Mouse (Mus musculus) embryonic facial prominence, embryonic 10.5 days (tissue): ENCODE data around the gene Slco1b2. TPM values are rescaled to one million over a fixed set of nuclear protein-coding genes. Genes with fewer than 3 reads are reported as not detected.
"Not testable (repeated sequence)": the region's sequence is repeated elsewhere in the genome, so short reads cannot be mapped to it uniquely, and the experiment has no call there.

Source experiments
- DNase-seq: peaks from one replicate; pipeline ENCODE4 v3.0.0-alpha.2; 2017; ENCODE audit warnings: low spot score
- H3K27ac ChIP-seq: fragments of 300-500 bp; sonication (generic); replicated peaks from 2 replicates; pipeline ENCODE4 v1.5.1; 2016; ENCODE audit warnings: mild to moderate bottlenecking
- H3K27me3 ChIP-seq: fragments of 300-500 bp; sonication (generic); replicated peaks from 2 replicates; pipeline ENCODE4 v1.6.1; 2016; ENCODE audit warnings: low read depth, mild to moderate bottlenecking; ENCODE audit not compliant: poor library complexity, severe bottlenecking
- H3K36me3 ChIP-seq: fragments of 300-500 bp; sonication (generic); replicated peaks from 2 replicates; pipeline ENCODE4 v1.6.1; 2016; ENCODE audit warnings: mild to moderate bottlenecking, moderate library complexity
- H3K4me1 ChIP-seq: fragments of 300-500 bp; sonication (generic); 2 replicates; pipeline ENCODE4 v1.6.1; 2016
- H3K4me3 ChIP-seq: fragments of 300-500 bp; sonication (generic); 2 replicates; pipeline ENCODE4 v1.5.1; 2016; ENCODE audit warnings: mild to moderate bottlenecking, moderate library complexity
- H3K9me3 ChIP-seq: fragments of 300-500 bp; sonication (generic); 2 replicates; pipeline ENCODE4 v1.6.1; 2016; ENCODE audit warnings: mild to moderate bottlenecking
- WGBS: fragments of 180-500 bp; shearing (Covaris S2); methylation state at CpG from one replicate; pipeline ENCODE4 v1.1.7; 2016; 5-methylcytosine and 5-hydroxymethylcytosine counted together
- polyA plus RNA-seq: library from polyadenylated mRNA; unstranded; fragments of >200 nt; fragmentation: Nextera tagmentation; extraction: Ambion mirVana; gene quantifications from 2 replicates; pipeline ENCODE4 v1.2.1, GENCODE M21; 2016

The Slco1b2 gene
- polyA plus RNA-seq: not detected in 2 replicates

DNA sequence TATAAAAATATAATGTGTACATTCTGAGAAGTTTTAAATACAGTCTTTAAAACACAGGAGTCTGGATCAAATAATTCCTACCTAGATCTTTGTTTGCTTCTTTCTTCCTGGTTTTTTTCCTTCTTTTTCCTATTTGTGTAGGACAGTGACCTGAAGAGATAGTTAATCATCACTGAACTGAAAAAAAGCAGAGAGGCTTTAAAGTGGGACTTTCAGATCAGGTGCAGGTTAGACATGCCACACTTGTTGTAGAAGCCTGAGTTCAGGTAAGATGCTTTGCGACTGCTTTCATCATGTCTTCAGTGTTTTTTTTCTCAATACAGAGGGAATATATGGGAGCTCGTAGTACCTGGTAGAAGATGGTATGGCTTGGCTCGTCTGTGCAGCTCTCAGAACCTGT is at the start of gene Slco1b2:
Gene Slco1b2 (plus strand): TSS at position 228 of the 400 bp plus-strand sequence.
- H3K27me3 ChIP-seq: no peaks in the 10 kb centered on the region
- H3K4me1 ChIP-seq: no peaks in the 10 kb centered on the region
- DNase-seq: no peak
- no peak within 1 kb of the TSS for H3K4me3 ChIP-seq
- H3K36me3 ChIP-seq: no peaks in the 10 kb centered on the region
- no peaks in the 10 kb centered on the region for H3K9me3 ChIP-seq
- H3K27ac ChIP-seq: no peak within 1 kb of the TSS
- WGBS: 84% methylated on average over 3 of the region's 3 CpGs

- no peak for DNase-seq
- WGBS: 47% methylated on average over 1 of the region's 1 CpGs
- Histone ChIP-seq H3K4me1 (no peaks in the 10 kb centered on the region), H3K4me3 (no peak overlapping the region), H3K27ac (no peak overlapping the region), H3K36me3 (no peaks in the 10 kb centered on the region), H3K27me3 (no peaks in the 10 kb centered on the region), H3K9me3 (no peaks in the 10 kb centered on the region)
Observed at GRCm38 (mm10) chr6:141584791-141585403, 44.4 kb upstream of the Slco1b2 start.

DNA sequence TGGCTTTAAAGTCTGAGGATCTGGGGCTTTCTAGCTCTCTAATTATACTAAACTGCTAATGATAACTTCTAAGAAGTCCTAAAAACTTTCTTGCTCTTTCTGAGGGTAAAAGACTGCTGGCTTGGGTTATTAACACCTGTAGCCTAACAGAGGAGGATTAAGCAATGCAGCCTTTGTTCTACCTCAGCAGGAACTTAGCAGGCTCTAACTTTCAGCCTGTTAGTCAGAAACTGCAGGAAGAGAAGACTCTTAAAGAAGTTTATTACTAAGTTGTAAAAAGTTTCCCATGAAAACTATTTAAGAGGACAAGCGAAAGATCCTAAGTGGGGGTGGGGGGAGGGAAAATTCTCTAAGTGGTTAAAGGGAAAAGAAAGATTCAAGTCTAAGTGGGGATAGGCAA is 39.3 kb upstream of the Slco1b2 start:
- no peak overlapping the region for H3K27ac ChIP-seq

DNA sequence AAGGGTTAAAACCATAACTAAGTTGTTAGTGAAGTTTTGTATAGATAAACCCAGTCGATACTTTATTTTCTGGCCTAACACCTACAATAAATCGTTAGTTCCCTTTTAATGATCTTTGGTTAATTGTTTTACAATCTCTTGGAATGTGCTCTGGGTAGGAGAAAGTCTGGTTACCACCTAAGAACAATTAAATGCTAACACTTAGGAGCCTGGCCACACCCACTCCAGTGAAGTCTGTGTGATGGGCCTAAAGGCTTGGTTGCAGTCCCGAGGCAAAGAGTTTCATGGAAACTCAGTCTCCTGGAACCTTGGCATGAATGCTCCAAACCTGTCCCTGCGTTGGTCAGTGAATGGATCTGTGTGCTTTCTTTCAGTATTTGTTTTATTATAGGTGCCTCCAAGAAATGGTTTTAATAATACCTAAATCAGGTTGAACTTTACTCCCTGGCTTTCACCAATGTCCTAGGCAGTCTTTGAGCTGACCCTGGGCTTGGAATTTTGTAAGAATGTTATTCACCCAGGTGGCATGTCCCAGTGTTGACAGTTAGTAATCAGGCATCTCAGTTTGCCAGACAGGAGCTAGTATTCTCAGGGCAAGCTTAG is 38.6 kb upstream of the Slco1b2 start:
- not testable (repeated sequence) for H3K36me3 ChIP-seq, DNase-seq, H3K9me3 ChIP-seq, H3K27ac ChIP-seq, H3K4me3 ChIP-seq, H3K27me3 ChIP-seq, H3K4me1 ChIP-seq
- WGBS: 64% methylated on average over 4 of the region's 4 CpGs

More for the DNA sequence above, 39.3 kb upstream of the Slco1b2 start:
- Histone ChIP-seq H3K4me3 (no peak overlapping the region), H3K27me3 (no peaks in the 10 kb centered on the region), H3K36me3 (no peaks in the 10 kb centered on the region), H3K9me3 (no peaks in the 10 kb centered on the region), H3K4me1 (no peaks in the 10 kb centered on the region)
- 46% methylated on average over 1 of the region's 1 CpGs for WGBS
- DNase-seq: no peak

GRCm38 (mm10) chr6:141596081-141596480 is 33.2 kb upstream of the Slco1b2 start:
- H3K9me3 ChIP-seq: peaks cover 9% of the 10 kb centered on the region; the same call in 1 of the 2 replicates
- H3K27ac ChIP-seq: no peak overlapping the region
- DNase-seq: no peak
- no peaks in the 10 kb centered on the region for H3K27me3 ChIP-seq
- H3K4me1 ChIP-seq: no peaks in the 10 kb centered on the region
- no peak overlapping the region for H3K4me3 ChIP-seq
- H3K36me3 ChIP-seq: no peaks in the 10 kb centered on the region
- 89% methylated on average over 2 of the region's 2 CpGs for WGBS

- Histone ChIP-seq H3K4me1 (no peaks in the 10 kb centered on the region), H3K4me3 (no peak overlapping the region), H3K36me3 (no peaks in the 10 kb centered on the region), H3K27ac (no peak overlapping the region), H3K9me3 (peaks cover 9% of the 10 kb centered on the region; the same call in 1 of the 2 replicates), H3K27me3 (no peaks in the 10 kb centered on the region)
- 92% methylated on average over 2 of the region's 2 CpGs for WGBS
- no peak for DNase-seq
Observed at GRCm38 (mm10) chr6:141597037-141597436, 32.3 kb upstream of the Slco1b2 start.

GRCm38 (mm10) chr6:141600940-141601339 is 28.4 kb upstream of the Slco1b2 start:
- no peaks in the 10 kb centered on the region for H3K36me3 ChIP-seq
- no peak overlapping the region for H3K27ac ChIP-seq
- 66% methylated on average over 9 of the region's 9 CpGs for WGBS
- H3K27me3 ChIP-seq: no peaks in the 10 kb centered on the region
- H3K4me1 ChIP-seq: no peaks in the 10 kb centered on the region
- no peak for DNase-seq
- H3K4me3 ChIP-seq: no peak overlapping the region
- H3K9me3 ChIP-seq: peaks cover 9% of the 10 kb centered on the region; the same call in 1 of the 2 replicates

DNA sequence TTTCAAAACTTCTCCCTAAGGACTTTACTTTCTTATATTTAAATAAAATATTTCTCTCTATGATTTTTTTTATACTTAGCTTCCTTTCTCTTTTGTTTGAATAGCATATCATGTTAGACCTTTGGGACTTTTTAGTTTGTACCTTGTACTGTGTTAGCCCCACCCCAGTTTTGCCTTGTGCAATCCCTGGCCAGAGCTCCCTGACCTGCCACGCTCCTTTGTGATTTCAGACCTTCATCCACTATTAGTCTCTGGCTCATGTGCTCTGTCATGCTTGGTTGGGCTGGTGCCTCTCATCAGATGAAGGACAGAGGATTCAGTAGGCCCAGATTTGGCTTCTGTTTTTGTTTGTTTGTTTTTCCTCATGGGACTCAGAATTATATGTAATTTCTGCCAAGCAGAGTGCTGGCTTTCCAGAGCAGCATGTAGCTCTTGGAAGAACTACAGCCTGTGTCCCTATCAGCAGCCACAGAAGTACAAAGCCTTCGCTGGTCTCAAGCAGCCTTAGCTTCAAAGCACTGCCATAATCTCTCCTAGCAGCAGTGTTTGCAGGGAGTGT is 18.5 kb upstream of the Slco1b2 start:
- no peaks in the 10 kb centered on the region for H3K36me3 ChIP-seq
- DNase-seq: no peak
- no peaks in the 10 kb centered on the region for H3K27me3 ChIP-seq
- H3K9me3 ChIP-seq: no peaks in the 10 kb centered on the region
- no peaks in the 10 kb centered on the region for H3K4me1 ChIP-seq
- WGBS: 78% methylated on average over 2 of the region's 2 CpGs
- H3K4me3 ChIP-seq: no peak overlapping the region
- H3K27ac ChIP-seq: no peak overlapping the region

DNA sequence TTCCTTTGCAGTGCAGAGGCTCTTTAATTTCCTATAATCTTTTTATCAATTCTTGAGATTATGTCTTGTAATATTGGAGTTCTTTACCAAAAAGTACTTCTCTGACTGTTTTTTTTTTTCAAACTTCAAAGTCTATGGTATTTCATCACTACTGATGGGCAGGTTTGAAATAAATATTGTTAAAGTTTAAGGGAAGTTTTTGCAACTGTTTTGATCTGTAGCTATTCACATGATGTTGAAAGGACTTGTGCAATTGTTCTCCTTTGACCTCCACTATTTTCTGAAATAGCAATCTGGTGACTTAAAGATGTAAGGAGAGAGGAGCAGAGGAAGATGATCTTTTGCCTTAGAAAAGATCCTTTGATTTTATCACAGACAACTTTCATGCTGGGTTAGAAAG is 15.3 kb upstream of the Slco1b2 start:
- Histone ChIP-seq H3K27ac (no peak overlapping the region), H3K4me1 (no peaks in the 10 kb centered on the region), H3K9me3 (no peaks in the 10 kb centered on the region), H3K36me3 (no peaks in the 10 kb centered on the region), H3K4me3 (no peak overlapping the region), H3K27me3 (no peaks in the 10 kb centered on the region)
- no peak for DNase-seq

DNA sequence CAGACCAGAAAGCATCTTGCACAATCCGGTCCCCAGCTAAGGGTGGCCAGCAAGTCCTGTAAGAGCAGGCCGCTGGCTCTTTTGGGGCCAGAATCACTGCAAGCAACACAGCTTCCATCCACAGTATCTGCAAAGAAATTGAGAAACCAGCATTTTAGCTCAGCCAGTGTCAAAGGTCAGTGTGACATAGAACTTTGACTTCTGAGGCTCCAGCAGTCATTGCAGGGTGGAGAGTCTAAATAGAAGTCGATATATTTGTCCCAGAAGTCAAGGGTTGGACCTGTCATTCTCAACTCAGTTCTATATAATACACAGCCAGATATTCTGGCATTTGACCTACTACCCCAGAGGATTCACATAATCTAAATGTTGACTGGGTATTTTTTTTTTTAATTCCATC is 14.0 kb upstream of the Slco1b2 start:
- Histone ChIP-seq H3K4me1 (no peaks in the 10 kb centered on the region), H3K4me3 (no peak overlapping the region), H3K9me3 (no peaks in the 10 kb centered on the region), H3K36me3 (no peaks in the 10 kb centered on the region), H3K27me3 (no peaks in the 10 kb centered on the region), H3K27ac (no peak overlapping the region)
- 87% methylated on average over 3 of the region's 3 CpGs for WGBS
- no peak for DNase-seq

DNA sequence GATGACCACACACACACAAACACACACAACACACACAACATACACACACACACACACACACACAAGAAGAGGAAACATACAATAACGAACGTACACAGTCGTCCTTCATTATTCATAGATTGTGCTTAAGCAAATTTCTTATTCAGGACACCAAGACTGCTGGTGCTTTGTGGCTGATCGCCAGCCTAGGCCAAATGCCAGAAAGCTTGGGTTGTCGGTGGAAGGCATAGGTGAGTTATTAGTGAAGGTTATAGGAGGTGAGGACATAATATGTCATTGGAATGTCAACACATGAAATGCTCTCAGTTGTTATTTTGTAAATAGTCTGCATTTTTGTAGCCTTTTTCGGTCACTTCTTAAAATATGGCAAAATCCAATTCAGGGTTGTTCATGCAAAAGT is 3.6 kb downstream of the Slco1b2 start:
- WGBS: 91% methylated on average over 6 of the region's 6 CpGs
- Histone ChIP-seq H3K9me3 (no peaks in the 10 kb centered on the region), H3K4me1 (no peaks in the 10 kb centered on the region), H3K36me3 (no peaks in the 10 kb centered on the region), H3K27me3 (no peaks in the 10 kb centered on the region), H3K27ac (no peak overlapping the region), H3K4me3 (no peak overlapping the region)
- DNase-seq: no peak

- Histone ChIP-seq H3K27ac (no peak overlapping the region), H3K4me3 (no peak overlapping the region)
- 73% methylated on average over 2 of the region's 2 CpGs for whole genome bisulfite sequencing
Observed at GRCm38 (mm10) chr6:141635250-141635649, 5.9 kb downstream of the Slco1b2 start.

GRCm38 (mm10) chr6:141640639-141641038 is 11.3 kb downstream of the Slco1b2 start:
- no peaks in the 10 kb centered on the region for H3K4me1 ChIP-seq
- DNase-seq: no peak
- no peaks in the 10 kb centered on the region for H3K27me3 ChIP-seq
- H3K36me3 ChIP-seq: no peaks in the 10 kb centered on the region
- no peak overlapping the region for H3K4me3 ChIP-seq
- 64% methylated on average over 1 of the region's 1 CpGs for WGBS
- H3K9me3 ChIP-seq: no peaks in the 10 kb centered on the region
- no peak overlapping the region for H3K27ac ChIP-seq

More at GRCm38 (mm10) chr6:141635250-141635649, 5.9 kb downstream of the Slco1b2 start:
- DNase-seq: no peak
- H3K27me3 ChIP-seq: no peaks in the 10 kb centered on the region
- H3K36me3 ChIP-seq: no peaks in the 10 kb centered on the region
- no peaks in the 10 kb centered on the region for H3K4me1 ChIP-seq
- H3K9me3 ChIP-seq: no peaks in the 10 kb centered on the region
